Mouse (Mus musculus) E14TG2a.4 (cell line): ENCODE data around the gene Amn1.

Experiments used
- CTCF ChIP-seq: conservative IDR thresholded peaks from 2 replicates; pipeline ENCODE4 v1.5.1; 2014; ENCODE audit warnings: low read length
- NANOG ChIP-seq: IDR thresholded peaks from 2 replicates; pipeline ENCODE4 v1.6.1; 2014; ENCODE audit warnings: borderline replicate concordance, low read length, mixed read lengths
- POU5F1 ChIP-seq: IDR thresholded peaks from 2 replicates; pipeline ENCODE4 v1.6.1; 2014; ENCODE audit warnings: low read length, borderline replicate concordance

DNA sequence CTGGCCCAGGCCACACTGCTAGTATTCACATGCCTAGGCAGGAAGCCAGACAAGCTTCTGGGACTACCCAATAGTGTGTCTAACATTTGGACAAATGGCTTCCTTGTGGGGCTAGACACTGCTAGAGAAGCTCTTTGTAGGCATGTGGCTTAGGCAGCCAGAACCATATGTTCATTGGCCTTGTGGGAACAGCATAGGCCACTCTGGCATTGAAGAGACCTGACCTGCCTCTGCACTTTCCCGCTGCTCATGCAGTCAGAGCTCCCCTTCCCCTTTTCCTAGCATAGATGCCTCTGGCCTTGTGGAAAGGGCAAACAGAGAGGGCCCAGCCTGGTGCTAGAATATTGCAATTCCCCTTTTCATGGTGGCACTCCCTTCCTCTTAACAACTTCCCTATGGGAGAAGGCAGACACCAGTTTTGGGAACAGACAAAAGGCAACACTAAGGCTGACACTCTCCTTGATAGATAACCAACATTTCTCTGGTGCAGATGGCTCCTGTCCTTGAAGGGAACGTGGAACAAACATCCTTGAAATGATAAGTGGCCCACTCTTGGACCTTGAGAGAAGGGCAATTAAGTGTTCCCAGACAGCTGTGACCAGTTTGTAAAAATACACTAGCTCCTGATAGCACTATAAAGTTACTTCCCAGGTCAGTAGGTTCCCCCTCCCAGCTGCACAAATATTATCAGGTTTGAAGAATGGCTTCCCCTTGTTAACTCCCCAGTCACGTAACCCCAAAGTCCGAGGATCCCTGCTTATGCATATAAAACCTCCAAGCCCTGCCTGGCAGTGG, 14.5 kb downstream of the Amn1 start:
- no peak for TF ChIP-seq CTCF
- no peak for TF ChIP-seq POU5F1
- TF ChIP-seq NANOG = no peak
